Mouse (Mus musculus) midbrain, embryonic 12.5 days (tissue): Measurements from ENCODE around the gene Cfap161. TPM values are rescaled to one million over a fixed set of nuclear protein-coding genes. Genes with fewer than 3 reads are reported as not detected.

ENCODE experiments used
- ATAC-seq: fragments of 200-750 bp; cut with Nextera tagmentation; 2 replicates; pipeline ENCODE4 v1.8.0; 2017; ENCODE audit warnings: low read depth, moderate TSS enrichment, moderate library complexity; ENCODE audit not compliant: low FRiP score
- H3K27ac ChIP-seq: fragments of 300-500 bp; sonication (generic); replicated peaks from 2 replicates; pipeline ENCODE4 v1.5.1; 2016; ENCODE audit warnings: mild to moderate bottlenecking
- H3K27me3 ChIP-seq: fragments of 300-500 bp; sonication (generic); 2 replicates; pipeline ENCODE4 v1.6.1; 2016; ENCODE audit warnings: mild to moderate bottlenecking
- H3K36me3 ChIP-seq: fragments of 300-500 bp; sonication (generic); 2 replicates; pipeline ENCODE4 v1.6.1; 2016
- H3K4me1 ChIP-seq: fragments of 300-500 bp; sonication (generic); 2 replicates; pipeline ENCODE4 v1.6.1; 2016
- H3K4me2 ChIP-seq: fragments of 300-500 bp; sonication (generic); replicated peaks from 2 replicates; pipeline ENCODE4 v1.6.1; 2016; ENCODE audit warnings: mild to moderate bottlenecking, moderate library complexity
- H3K4me3 ChIP-seq: fragments of 300-500 bp; sonication (generic); 2 replicates; pipeline ENCODE4 v1.5.1; 2016; ENCODE audit warnings: mild to moderate bottlenecking
- H3K9ac ChIP-seq: fragments of 300-500 bp; sonication (generic); replicated peaks from 2 replicates; pipeline ENCODE4 v1.6.1; 2016; ENCODE audit warnings: mild to moderate bottlenecking, moderate library complexity
- H3K9me3 ChIP-seq: fragments of 300-500 bp; sonication (generic); 2 replicates; pipeline ENCODE4 v1.6.1; 2016; ENCODE audit warnings: mild to moderate bottlenecking
- WGBS: fragments of 180-500 bp; shearing (Covaris S2); methylation state at CpG from one replicate; pipeline ENCODE4 v1.1.7; 2016; 5-methylcytosine and 5-hydroxymethylcytosine counted together
- polyA plus RNA-seq: library from polyadenylated mRNA; unstranded; fragments of >200 nt; fragmentation: Nextera tagmentation; extraction: Ambion mirVana; gene quantifications from 2 replicates; pipeline ENCODE4 v1.2.1, GENCODE M21; 2016

Cfap161 gene
- polyA plus RNA-seq: not detected in 2 replicates

DNA sequence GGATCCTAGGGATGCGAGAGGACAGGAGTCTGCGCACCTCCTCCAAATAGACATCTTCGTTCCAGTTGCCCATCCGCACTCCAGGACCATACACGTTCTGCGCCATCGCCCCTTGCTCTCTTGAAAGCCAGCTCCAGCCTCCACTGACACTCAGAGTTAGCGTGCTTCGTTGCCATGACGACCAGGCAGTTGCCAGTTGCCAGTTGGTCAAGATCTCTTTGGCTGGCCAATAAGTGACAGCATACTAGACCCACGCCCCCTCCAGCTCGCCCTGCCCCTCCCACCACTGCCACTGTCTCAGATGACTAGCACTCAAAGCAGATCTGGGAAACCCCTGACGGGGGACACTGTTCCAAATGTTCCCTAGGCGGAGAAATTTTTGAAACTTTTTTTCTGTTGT, at the start of gene Cfap161:
Cfap161 (minus strand) TSS at position 176 of the 400 bp plus-strand sequence.
- no peaks in the 10 kb centered on the region for H3K9me3 ChIP-seq
- 0 out of 2 replicates have a peak within 1 kb of the TSS, but pooled peaks have one; percentile 13 for H3K4me3 ChIP-seq
- H3K27ac ChIP-seq: no peak within 1 kb of the TSS
- no peaks in the 10 kb centered on the region for H3K27me3 ChIP-seq
- peak; percentile 98 for ATAC-seq
- H3K36me3 ChIP-seq: no peaks in the 10 kb centered on the region
- no peak within 1 kb of the TSS for H3K9ac ChIP-seq
- 7% methylated on average over 14 of the region's 14 CpGs for WGBS
- H3K4me1 ChIP-seq: peaks cover 9% of the 10 kb centered on the region
- peak within 1 kb of the TSS; percentile 45 for H3K4me2 ChIP-seq

DNA sequence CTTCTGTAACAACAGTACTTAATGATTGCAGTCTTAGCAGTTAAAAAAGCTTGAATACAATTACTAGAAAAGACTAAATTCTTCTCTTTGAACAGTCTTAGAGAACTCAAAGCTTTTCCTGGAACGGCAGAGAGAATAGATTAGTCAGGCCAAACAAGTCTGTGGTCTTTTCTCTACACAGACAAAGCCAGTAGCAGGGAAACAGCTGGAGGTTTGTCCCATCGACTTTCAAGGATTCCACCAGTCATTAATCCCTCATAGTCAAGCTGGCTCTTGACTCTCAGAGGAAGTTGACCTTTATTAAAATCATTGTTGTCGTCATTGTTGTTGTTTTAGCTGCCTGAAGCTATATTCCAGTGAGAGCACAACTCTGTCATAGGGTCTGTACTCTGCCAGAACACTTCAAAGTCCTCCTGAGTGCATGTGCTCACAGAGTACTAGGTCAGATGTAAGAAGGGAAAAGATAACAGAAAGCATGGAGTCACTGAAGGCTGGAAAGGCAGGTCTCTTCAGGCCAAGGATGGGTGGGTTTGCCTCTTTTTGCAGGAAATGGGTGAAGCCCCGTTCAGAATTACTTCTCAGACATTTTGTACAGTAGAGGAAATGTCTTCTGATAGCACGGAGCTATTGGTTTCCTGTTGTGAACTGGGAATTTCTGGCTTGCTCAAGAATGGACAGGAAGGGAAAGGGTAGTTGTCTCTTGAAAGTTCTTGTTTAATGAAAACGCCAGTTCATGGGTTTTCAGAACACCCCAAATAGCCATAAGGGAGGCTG, 48.0 kb upstream of the Cfap161 start:
- Histone ChIP-seq H3K36me3 (no peaks in the 10 kb centered on the region), H3K9me3 (no peaks in the 10 kb centered on the region), H3K4me3 (no peak overlapping the region), H3K4me1 (0 out of 2 replicates have a peak, but pooled peaks cover 5% of the 10 kb centered on the region), H3K27ac (no peak overlapping the region), H3K9ac (no peak overlapping the region), H3K4me2 (no peak overlapping the region), H3K27me3 (no peaks in the 10 kb centered on the region)
- ATAC-seq: no peak
- WGBS: 51% methylated on average over 6 of the region's 6 CpGs

DNA sequence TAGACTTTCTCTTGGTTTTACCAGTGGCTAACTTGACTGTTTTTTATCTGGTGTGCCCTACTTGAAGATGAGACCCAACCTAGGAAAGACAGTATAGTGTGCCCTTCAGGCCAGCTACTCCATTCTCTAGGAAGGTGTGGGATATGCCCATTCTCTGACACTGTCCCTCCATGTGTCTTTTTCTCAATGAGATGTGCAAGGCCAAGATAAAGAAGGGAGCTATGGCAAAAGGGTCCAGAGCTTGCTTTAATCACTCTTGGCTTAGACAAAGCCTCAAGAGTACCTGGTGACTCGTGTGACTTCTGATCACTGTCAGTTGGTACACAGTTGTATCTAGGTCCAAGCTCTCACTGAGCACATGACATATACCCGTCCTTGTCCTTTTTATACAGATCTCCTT, 45.4 kb upstream of the Cfap161 start:
- no peak overlapping the region for H3K27ac ChIP-seq
- H3K9me3 ChIP-seq: no peaks in the 10 kb centered on the region
- no peaks in the 10 kb centered on the region for H3K4me1 ChIP-seq
- H3K4me3 ChIP-seq: no peak overlapping the region
- ATAC-seq: no peak
- no peak overlapping the region for H3K9ac ChIP-seq
- H3K27me3 ChIP-seq: no peaks in the 10 kb centered on the region
- 74% methylated on average over 2 of the region's 2 CpGs for WGBS
- no peaks in the 10 kb centered on the region for H3K36me3 ChIP-seq
- no peak overlapping the region for H3K4me2 ChIP-seq

DNA sequence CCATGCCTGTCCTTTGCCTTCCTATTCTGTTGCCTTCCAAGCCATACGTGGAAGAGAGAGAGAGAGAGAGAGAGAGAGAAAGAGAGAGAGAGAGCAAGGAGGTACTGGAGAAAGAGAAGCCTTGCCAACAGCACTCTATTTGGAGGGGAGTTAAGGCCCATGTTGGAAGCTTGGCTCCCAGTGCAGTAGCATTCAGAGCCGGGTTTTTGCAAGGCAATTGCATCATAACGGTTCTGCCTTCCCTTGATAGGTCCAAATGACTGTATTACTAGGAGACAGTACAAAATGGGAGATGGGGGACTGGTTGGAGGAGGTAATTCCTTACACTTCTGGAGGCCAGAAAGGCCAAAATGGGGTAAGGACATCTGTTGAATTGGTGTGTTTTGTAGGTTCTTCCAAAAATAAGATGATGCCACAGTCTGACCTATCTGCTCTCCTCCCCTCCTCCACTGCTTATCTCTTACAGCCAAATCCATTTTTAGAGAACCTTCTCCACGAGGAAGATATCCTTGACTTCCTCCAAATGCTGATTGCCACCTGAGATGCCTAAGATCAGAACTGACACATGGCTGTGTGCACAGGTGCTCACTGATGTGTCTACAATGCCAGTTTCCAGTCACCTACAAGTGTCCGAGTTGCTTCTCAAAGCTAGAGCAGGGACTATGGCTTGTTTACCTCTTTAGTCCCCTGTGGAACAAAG, 44.0 kb upstream of the Cfap161 start:
- H3K27me3 ChIP-seq: no peaks in the 10 kb centered on the region
- no peak overlapping the region for H3K9ac ChIP-seq
- H3K4me2 ChIP-seq: no peak overlapping the region
- 83% methylated on average over 5 of the region's 5 CpGs for WGBS
- H3K27ac ChIP-seq: no peak overlapping the region
- H3K4me3 ChIP-seq: no peak overlapping the region
- H3K36me3 ChIP-seq: no peaks in the 10 kb centered on the region
- no peak for ATAC-seq
- H3K9me3 ChIP-seq: no peaks in the 10 kb centered on the region
- H3K4me1 ChIP-seq: no peaks in the 10 kb centered on the region

DNA sequence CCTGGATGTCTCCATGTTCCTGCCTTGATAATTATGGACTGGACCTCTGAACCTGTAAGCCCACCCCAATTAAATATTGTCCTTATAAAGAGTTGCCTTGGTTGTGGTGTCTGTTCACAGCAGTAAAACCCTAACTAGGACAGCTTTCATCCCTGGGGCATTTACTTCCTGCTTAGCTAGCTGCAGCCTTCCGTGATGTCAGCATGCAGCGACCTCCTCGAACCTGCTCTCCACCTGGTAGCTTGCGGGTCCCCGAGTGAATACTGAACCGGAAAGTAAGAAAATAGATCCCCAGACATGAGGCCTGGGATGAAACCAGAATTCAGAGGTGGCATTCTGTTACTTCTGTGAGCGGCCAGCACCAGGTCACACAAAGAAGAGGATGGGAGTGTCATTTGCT, 34.7 kb upstream of the Cfap161 start:
- no peaks in the 10 kb centered on the region for H3K4me1 ChIP-seq
- H3K9me3 ChIP-seq: no peaks in the 10 kb centered on the region
- H3K4me2 ChIP-seq: no peak overlapping the region
- no peak for ATAC-seq
- WGBS: 94% methylated on average over 7 of the region's 7 CpGs
- H3K4me3 ChIP-seq: no peak overlapping the region
- no peaks in the 10 kb centered on the region for H3K36me3 ChIP-seq
- H3K27me3 ChIP-seq: no peaks in the 10 kb centered on the region
- no peak overlapping the region for H3K9ac ChIP-seq
- no peak overlapping the region for H3K27ac ChIP-seq

DNA sequence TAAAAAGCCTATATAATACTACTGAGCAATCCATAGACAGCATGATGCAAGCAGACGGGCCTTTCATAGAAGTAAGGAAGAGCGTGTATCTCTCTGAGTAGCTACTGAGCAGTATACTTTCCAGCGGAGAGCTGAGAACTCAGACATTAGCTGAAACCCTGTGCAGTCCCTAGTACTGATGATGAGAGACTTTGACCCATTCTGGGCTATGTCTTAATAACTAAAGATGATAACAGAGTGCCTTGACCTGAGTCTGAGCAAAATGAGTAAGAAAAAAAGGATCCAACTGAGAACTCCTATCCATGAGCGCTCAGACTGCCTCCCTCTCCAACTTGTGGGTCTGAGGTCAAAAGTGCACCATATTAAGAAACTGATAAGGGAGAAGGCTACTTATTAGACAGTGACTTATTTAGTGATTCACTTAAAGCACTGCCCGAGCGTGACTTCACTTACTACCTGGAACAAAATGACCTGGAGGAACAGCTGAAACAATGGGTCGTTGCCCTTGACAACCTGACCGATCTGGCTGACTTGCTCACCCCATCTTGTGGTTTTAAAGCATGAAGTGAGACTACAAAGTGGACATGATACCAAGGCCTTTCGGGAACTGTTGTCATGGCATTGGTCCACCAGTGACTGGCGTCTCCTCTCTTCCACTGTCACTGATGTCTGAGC, 32.9 kb upstream of the Cfap161 start:
- no peaks in the 10 kb centered on the region for H3K9me3 ChIP-seq
- H3K36me3 ChIP-seq: no peaks in the 10 kb centered on the region
- H3K4me2 ChIP-seq: no peak overlapping the region
- no peaks in the 10 kb centered on the region for H3K4me1 ChIP-seq
- no peak overlapping the region for H3K4me3 ChIP-seq
- WGBS: 73% methylated on average over 10 of the region's 10 CpGs
- no peak overlapping the region for H3K27ac ChIP-seq
- no peak overlapping the region for H3K9ac ChIP-seq
- H3K27me3 ChIP-seq: no peaks in the 10 kb centered on the region
- no peak for ATAC-seq

DNA sequence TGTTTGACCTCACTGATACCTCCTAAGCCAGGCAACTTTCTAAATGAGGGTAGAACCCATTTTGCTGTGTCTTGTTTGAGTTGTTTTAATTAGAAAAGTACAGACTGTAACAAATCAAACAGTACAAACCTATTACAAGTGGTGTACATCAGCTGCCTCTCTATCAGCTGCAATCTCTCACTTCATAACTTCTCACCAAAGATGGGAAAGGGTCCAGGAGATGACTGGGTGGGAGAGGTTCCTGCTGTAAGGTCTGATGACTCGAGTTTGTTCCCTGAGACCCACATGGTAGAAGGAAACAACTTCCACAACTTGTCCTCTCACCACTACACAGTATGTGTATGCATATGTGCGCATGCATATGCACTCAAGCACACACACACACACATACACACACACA, 32.1 kb upstream of the Cfap161 start:
- Histone ChIP-seq H3K27me3 (no peaks in the 10 kb centered on the region), H3K4me3 (no peak overlapping the region), H3K9me3 (no peaks in the 10 kb centered on the region), H3K4me2 (no peak overlapping the region), H3K27ac (no peak overlapping the region), H3K36me3 (no peaks in the 10 kb centered on the region), H3K4me1 (no peaks in the 10 kb centered on the region), H3K9ac (no peak overlapping the region)
- WGBS: 78% methylated on average over 2 of the region's 2 CpGs
- ATAC-seq: no peak

DNA sequence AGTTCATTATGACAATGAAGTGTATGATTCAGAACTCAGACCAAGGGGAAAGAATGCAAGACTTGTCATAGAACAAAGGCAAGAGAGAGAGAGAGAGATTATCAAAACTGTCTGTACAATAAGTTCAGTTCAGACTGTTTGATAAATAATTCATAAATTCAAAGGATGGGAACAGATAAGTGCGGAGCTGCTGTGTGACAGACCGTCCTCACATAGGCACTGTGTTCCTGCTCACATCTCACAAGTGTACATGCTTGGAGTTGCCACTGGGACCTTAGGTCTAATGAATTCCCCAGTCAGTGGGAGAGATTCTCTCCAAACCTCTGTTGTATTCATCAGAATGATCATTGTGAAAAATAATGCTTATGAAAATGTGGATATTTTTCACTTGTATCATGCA, 27.3 kb upstream of the Cfap161 start:
- ATAC-seq: no peak
- Histone ChIP-seq H3K27ac (no peak overlapping the region), H3K36me3 (no peaks in the 10 kb centered on the region), H3K9me3 (no peaks in the 10 kb centered on the region), H3K4me3 (no peak overlapping the region), H3K9ac (no peak overlapping the region), H3K4me1 (no peaks in the 10 kb centered on the region), H3K4me2 (no peak overlapping the region), H3K27me3 (no peaks in the 10 kb centered on the region)
- WGBS: 93% methylated on average over 2 of the region's 2 CpGs

DNA sequence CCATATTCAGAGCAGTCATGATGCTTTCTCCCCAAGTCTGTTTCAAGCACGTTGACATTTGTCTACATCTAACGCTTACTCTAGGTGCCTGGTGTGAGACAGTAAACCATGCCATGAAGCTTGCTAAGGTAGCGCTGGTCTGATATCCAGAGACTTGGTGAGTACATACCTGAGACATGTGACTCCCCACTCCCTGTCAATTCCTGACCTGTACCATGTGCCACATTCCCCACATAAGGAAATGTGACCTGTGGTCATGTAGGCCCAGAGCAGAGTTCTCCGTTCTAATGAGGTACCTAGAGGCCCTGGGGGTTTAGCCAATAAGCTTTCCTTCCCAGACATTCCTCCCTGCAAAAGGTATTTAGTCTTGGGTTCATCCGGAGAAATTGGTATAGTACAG, 22.2 kb upstream of the Cfap161 start:
- Histone ChIP-seq H3K4me3 (no peak overlapping the region), H3K4me1 (peaks cover 12% of the 10 kb centered on the region), H3K9me3 (no peaks in the 10 kb centered on the region), H3K27ac (no peak overlapping the region), H3K36me3 (no peaks in the 10 kb centered on the region), H3K4me2 (no peak overlapping the region), H3K9ac (no peak overlapping the region), H3K27me3 (peaks cover 3% of the 10 kb centered on the region; the same call in 1 of the 2 replicates)
- WGBS: 94% methylated on average over 5 of the region's 5 CpGs
- ATAC-seq: no peak

DNA sequence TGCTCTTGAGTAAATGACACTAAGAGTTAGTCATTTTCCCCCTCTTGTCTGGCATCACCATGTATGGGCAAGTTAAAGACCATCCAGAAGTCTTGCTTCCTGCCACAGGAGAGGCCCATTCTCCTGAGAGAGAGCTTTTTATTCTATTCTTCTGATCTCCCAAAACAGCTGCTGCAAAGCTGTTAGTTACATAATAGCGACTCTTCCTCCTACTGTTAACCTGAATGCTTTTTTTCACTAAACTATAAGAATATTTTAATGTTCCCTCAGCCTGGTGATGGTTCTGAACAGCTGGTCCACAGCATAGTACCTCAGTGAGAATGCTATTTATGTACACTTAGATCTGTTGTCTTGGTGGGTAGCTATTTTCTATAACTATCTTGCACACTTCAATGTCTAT, 21.0 kb upstream of the Cfap161 start:
- no peak for ATAC-seq
- no peak overlapping the region for H3K9ac ChIP-seq
- no peaks in the 10 kb centered on the region for H3K9me3 ChIP-seq
- H3K4me2 ChIP-seq: no peak overlapping the region
- 87% methylated on average over 1 of the region's 1 CpGs for WGBS
- peaks cover 10% of the 10 kb centered on the region; the same call in 1 of the 2 replicates for H3K27me3 ChIP-seq
- no peaks in the 10 kb centered on the region for H3K36me3 ChIP-seq
- H3K4me1 ChIP-seq: peaks cover 13% of the 10 kb centered on the region
- no peak overlapping the region for H3K4me3 ChIP-seq
- H3K27ac ChIP-seq: no peak overlapping the region

DNA sequence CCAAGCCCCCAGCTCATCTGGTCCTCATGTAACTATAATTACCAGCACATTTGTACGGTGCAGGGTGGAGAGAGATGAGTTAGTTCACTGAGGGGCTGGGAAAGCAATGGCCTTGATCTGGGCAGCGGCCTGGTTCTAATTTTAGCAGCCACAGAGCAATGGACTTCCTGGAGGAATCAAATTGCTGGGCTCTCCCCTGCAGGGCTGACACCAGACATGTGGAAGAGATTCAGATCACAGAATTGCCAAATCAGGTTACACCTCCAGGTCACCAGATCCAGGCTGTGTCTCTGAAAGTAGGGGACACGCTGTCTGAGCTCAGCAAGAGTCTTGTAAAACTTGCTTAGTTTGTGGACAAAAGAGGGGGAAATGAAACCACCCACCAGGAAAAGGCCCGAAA, 19.3 kb upstream of the Cfap161 start:
- Histone ChIP-seq H3K9me3 (no peaks in the 10 kb centered on the region), H3K4me1 (peaks cover 29% of the 10 kb centered on the region), H3K4me2 (no peak overlapping the region), H3K9ac (no peak overlapping the region), H3K4me3 (no peak overlapping the region), H3K27ac (peak overlapping the region; percentile 25; the same call in 1 of the 2 replicates), H3K36me3 (no peaks in the 10 kb centered on the region), H3K27me3 (peaks cover 10% of the 10 kb centered on the region; the same call in 1 of the 2 replicates)
- ATAC-seq: 0 out of 2 replicates have a peak, but pooled peaks have one; percentile 35
- 13% methylated on average over 4 of the region's 4 CpGs for whole genome bisulfite sequencing

DNA sequence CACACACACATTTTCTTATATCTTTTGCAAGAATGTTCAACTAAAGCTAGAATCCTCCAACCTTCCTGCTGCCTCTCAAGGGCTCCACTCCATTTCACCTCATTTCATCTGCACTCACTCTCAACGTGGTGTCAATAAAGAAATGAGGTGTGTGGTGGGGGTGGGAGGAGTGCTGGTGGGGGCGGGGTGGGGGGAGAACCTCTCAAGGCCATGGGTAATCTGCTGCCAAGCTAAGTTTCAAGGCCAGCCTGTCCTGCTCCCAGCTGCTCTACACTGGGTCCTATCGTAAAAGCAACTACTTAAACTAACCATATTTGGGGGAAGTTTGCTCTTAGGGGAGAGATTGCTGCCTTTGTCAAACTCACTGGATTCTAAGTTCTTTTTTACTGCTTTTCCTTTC, 18.8 kb upstream of the Cfap161 start:
- Histone ChIP-seq H3K4me1 (peaks cover 29% of the 10 kb centered on the region), H3K36me3 (no peaks in the 10 kb centered on the region), H3K9me3 (no peaks in the 10 kb centered on the region), H3K4me2 (no peak overlapping the region), H3K27me3 (peaks cover 10% of the 10 kb centered on the region; the same call in 1 of the 2 replicates), H3K27ac (peak overlapping the region; percentile 25; the same call in 1 of the 2 replicates), H3K9ac (no peak overlapping the region), H3K4me3 (no peak overlapping the region)
- no peak for ATAC-seq
- WGBS: 19% methylated on average over 3 of the region's 3 CpGs
